Mouse (Mus musculus) common myeloid progenitor, adult 5-6 weeks (primary cell): ENCODE results near the gene Adsl. TPM values are rescaled to one million over a fixed set of nuclear protein-coding genes. Genes with fewer than 3 reads are reported as not detected.
"Not testable (repeated sequence)": the region's sequence is repeated elsewhere in the genome, so short reads cannot be mapped to it uniquely, and the experiment has no call there.

Experiments used
- ATAC-seq: replicated peaks from 2 replicates; pipeline ENCODE4 v1.8.0; 2016; ENCODE audit warnings: low read depth, mild to moderate bottlenecking, moderate TSS enrichment, inconsistent platforms; ENCODE audit not compliant: poor library complexity, severe bottlenecking
- total RNA-seq: library from RNA; stranded (forward); fragments of 200-1000, 187-1606 nt; gene quantifications from 2 replicates; pipeline ENCODE4 v1.2.3, GENCODE M21; 2017

Gene Adsl
- total RNA-seq = 200 and 219 TPM in 2 replicates

DNA sequence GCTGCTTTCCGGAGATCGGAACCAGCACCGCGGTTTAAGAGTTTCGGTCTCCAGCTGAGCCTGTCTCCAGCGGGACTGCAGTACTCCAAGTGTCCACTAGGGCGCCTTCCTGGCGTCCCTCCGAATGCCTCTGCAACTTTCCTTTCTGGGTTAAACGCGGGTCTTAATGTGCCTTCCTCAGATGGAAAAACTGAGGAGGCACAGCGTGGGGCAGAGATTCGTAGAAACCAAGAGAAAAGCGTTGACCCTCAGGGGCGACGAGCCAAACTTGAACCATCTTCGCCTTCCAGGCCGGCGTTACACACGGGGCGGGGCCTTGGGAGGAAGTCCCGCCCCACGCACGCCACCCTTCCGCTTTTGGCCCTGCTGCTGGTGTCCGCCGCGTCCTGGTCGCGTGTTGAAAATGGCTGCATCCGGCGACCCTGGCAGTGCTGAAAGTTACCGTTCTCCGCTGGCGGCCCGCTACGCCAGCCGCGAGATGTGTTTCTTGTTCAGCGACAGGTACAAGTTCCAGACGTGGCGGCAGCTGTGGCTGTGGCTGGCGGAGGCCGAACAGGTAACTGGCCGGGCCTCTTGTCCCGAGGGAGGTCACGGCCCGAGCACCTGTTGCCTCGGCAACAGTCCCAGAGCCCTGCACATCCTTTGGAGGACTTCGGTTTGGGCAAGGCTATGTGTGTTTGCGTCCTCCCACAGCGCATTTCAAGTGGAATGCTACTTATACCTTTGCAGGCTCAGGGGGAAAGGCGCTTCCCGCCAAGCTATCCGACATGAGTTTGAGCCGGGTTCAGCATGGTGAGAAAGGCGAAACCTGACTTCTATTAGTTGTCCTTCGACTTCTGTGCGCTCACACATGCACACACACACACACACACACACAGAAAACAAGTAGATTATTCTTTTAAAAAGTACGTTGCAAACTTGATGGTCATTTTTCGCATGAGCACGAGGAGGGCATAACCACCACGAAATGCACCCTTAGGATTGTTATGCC lies at the start of gene Adsl:
TSS of gene Adsl (plus strand) at position 346 of the 991 bp plus-strand sequence.
- peak; percentile 97 for ATAC-seq

DNA sequence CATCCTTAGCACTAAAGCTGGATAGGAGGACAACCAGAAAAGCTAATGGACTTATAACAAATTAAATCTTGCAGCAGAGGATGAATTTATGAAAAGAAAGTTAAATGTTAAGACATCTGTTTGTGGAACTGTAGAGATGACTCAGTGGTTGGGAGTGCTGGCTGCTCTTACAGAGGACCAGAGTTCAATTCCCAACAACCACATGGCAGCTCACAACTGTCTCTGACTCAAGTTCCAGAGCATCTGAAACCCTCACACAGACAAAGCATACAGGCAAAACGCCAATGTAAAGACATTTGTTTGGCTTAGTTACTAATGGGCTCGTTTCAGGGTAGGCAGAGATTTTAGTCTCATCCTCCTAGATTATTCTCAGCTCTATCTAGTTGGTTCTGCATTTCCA lies 48.5 kb upstream of the Adsl start:
- ATAC-seq = no peak

DNA sequence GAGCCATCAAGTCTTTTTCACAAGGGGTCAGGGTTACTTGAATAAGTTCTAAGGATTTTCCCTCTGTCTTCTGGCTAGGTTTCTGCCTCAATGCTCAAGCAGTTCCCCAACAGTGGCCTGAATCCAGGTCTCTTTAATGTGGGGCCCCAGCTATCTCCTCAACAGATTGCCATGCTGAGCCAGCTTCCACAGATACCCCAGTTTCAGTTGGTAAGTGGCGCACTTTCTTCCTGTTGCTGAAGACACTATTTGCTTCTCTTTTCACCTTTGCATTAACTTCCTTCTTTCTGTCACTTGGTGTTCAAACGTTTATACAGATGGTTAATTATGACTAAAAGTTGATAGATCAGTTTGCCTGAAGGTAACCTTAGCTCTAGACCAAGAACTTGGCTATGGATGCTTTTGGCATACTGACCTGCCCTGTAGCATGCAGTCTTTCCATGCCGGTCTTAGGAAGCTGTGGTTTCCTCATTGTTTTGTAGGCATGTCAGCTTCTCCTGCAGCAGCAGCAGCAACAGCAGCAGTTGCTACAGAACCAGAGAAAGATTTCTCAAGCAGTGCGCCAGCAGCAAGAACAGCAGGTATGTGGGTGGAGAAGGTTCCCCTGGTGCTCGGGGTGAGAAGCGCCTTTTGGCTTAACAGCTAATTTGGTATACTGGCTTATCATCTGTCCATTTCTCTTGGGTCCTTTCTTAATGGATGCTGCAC lies 46.3 kb upstream of the Adsl start:
- ATAC-seq = peak; percentile 52

DNA sequence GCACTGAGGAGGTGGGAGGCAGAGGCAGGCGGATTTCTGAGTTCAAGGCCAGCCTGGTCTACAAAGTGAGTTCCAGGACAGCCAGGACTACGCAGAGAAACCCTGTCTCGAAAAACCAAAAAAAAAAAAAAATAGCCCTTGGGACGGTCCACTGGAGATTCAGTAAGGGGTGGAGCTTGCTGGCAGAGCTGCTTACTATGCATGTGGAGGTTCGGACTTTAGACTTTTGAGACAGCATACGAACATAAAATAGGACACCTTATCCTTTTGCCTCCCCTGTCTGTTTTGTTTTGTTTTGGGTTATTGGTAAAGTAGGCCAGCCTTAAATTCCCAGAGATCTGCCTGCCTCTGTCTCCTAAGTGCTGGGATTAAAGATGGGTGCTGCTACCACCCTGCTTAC lies 43.5 kb upstream of the Adsl start:
- ATAC-seq = not testable (repeated sequence)

DNA sequence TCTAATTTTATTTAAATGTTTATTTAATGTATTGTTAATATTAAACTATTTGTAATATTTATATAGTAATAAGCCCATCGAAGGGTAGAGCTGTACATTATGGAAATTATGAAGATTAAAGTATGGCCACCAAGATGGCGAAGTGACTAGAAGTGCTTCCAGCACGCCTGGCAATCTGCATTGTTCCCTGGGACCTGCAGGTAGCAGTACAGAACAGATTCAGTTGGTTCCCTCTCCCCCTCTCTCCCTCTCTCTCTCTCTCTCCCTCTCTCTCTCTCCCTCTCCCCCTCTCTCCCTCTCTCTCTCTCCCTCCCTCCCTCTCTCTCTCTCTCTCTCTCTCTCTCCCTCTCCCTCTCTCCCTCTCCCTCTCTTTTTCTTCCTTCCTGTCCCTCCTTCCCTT lies 38.1 kb upstream of the Adsl start:
- ATAC-seq = no peak

DNA sequence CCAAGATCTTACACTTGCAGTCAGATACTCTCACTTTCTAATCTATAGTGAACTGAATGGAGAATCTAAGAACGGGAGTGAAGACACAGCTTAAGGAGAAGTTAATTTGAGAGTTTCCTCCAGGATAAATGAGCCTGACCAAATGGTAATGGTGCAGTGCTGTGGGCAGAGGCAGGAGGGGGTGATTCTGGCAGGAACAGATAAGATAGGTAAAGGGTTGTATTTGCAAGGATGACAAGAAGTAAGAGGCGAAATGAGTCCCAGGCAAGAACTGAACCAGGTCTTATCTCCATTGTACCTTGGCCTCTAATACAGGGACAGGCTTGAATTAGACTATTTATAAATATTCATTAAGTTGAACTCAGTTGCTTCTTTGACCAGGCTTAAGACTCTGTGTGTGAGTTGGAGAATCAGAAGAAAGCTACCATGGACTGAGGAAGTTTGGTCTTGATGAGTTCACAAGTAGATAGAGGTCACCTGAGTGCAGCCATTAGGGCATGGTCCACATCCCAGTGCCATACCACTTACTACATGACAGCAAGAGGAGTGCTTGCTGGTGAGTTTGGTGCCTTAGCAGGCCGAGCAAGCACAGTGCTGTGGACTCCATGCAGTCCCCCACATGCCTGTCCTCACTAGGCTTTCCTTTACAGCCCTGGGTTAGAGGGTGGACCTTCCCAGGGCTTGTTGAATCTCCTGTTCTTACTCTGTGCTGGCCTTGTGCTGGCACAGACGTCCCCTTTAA lies 37.3 kb upstream of the Adsl start:
- peak; percentile 78 for ATAC-seq

DNA sequence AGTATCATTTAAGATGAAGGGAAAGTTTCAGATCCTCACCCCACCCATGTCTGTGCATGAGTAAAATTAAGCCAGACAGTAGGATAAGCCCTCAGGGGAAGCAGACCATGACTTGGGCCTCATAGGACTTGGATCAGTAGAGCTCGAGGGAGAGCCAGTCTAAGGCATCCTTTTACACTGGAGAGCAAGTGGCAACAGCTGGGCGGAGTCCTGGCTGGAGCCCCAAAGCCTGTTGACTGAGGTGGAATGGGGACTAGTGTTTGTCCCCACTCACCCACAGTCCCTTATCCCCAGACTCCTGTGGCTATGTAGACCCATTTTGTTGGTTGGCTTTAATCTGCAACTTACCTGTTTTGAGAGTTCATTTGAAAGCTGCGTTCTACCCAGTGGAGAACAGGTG lies 36.1 kb upstream of the Adsl start:
- no peak for ATAC-seq

DNA sequence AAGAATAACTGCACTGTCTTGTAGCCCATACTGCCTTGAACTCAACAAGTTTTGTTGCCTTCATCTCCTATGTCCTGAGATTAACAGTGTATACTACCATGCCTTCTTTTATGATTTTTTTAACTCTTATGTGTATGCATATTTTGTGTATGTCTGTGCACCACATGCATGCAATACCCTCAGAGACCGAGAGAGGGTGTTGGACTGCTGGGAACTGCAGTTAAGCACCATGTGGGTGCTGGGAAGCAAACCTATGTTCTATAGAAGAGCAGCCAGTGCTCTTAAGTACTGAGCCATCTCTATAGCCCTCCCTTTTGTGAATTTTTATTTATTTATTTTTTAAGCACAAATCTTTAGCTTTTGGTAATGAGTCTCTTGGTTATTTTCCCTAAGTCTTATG lies 34.5 kb upstream of the Adsl start:
- no peak for ATAC-seq

DNA sequence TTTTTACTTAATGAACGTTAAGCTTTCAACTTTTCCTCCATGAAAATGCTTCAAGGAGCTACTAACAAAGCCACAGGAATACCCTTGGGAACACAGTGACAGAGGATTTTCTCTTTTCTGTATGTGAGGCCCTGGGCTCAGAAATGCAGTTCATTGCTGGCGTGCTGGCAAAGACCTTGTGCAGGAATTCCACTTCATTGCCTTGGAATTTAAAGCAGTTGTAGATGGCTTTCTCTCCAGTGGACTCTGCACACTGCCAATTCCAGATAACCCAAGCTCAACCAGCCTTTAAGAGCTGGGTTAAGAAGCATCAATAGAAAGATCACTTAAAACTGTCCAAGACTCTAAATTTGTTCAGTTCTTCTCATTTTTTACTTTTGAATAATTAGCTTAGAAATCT lies 32.4 kb upstream of the Adsl start:
- ATAC-seq = no peak

DNA sequence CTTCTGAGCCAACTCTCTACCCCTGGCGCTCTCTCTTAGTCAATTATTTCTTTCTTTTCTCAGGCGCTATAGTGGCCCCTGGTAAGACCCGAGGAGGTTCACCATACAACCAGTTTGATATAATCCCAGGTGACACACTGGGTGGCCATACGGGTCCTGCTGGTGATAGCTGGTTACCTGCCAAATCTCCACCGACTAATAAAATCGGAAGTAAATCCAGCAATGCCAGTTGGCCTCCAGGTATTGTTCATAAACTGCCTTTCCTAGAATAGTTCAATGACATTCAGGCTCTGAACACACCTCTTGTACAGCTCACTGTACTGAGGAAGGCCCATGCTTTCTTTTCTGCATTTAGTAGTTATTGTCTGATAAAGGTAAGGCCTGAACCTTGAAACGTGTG lies 31.7 kb upstream of the Adsl start:
- no peak for ATAC-seq

DNA sequence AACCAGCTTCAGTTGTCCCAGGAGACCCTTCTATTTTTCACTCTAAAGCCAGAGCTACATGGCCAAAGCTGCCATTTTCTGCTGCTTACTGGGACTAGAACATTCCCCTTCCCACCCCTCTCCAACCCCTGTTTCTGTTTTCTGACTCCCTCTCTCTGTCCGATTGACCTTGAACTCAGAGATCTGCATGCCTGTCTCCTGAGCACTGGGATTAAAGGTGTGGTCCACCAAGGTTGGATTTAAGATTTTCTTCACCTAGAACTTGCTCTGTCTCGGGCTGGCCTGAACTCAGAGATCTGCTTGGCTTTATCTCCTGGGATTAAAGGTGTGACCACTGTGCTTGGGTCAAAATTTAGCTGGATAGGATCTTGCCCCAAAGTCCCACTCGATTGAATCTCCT lies 27.9 kb upstream of the Adsl start:
- no peak for ATAC-seq

DNA sequence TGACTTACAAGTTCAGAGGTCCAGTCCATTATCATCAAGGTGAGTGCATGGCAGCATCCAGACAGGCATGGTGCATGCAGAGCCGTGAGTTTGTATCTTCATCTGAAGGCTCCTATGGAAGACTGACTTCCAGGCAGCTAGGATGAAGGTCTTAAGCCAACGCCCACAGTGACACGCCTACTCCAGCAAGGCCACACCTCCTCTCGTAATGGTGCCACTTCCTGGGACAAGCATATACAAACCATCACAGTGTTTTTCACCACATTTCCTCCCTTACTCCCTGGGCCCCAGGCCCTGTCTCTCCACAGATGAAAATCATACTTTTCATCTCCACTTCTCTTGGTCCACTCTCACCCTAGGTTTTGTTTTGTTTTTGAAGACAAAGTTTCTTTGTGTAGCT lies 26.5 kb upstream of the Adsl start:
- ATAC-seq = no peak

DNA sequence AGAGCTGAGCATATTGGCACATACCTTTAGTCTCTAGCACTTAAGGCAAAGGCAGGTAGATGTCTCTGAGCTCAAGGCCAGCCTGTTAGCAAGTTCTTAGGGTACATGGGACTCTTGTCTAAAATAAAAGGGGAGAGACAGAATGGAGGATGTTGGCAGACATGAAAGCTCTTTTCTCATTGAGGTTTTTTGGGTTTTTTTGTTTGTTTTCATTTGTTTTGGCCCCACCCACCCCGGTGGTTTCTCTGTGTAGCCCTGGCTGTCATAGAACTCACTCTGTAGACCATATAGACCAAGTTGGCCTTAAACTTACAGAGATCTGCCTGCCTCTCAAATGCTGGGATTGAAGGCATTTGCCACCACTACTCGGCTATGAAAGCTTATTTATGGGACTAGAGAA lies 24.1 kb upstream of the Adsl start:
- no peak for ATAC-seq

DNA sequence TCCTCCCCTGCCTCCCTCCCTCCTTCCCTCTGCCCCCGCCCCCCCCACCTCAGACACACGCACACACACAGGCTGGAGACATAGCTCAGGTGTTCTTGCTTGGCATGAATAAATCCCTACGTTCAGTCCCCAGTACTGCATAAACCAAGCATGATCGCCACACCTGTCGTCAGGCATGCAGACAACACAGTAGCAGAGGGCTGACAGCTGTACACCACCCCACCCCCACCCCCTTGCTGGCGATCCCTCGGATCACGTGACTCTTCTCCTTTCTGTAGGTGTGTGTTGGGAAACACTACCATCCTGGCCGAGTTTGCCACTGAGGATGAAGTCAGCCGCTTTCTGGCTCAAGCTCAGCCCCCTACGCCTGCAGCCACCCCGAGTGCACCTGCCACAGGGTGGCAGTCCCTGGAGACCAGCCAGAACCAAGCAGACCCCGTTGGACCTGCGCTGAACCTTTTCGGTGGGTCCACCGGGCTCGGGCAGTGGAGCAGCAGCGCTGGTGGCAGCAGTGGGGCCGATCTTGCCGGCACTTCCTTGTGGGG lies 19.4 kb upstream of the Adsl start:
- no peak for ATAC-seq

DNA sequence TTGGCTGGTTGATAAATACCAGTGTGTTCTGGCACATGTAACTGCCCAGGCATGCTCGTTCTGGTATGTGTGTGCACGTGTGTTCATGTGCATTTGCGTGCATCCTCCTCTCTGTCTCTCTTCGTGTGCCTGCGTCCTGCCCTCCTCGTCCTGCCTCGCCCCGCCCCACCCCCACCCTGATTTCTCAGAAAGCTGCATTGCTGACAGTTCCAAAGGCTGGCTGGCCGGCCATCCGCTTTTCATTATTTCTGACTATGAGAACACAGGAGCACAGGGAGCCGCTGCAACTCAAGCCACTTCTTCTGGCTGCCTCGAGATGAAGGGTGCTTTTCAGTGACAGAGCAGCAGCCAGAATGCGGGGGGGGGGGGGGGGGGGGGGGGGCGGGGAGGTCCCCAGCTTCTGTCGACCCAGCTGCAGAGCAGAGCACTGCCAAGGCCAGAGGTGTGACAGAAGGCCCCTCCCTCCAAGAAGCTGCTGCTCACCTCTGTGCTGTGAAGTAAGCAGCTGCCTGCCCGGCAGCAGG lies 18.2 kb upstream of the Adsl start:
- no peak for ATAC-seq

DNA sequence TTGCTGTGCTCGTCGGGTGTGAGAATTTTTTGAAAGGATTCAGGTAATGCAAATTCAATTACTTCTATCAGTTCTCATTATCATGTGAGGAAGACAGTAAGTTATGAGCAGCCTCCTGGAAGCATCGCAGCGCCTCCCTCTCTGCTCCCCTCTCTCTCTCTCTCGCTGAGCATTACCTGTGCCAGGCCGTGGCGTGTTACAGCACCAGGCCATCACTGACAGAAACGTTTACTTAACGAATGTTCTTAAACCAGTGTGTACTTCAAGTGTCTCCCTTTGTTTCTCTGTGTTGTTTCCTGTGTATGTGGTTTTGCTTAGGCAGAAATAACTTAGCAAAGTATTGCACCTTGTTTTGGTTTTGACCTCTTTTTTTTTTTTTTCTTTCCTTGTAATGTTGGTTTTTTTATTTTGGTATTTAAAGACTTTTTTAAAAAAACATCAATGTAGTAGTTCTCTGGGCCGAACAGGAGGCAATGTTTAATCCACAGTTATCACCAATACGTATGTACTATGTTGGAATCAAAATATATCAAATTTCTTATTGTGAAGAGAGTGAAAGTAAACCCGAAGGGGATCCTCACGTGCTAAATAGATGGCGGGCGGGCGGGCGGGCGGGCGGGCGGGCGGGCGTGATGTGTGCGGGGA lies 17.5 kb upstream of the Adsl start:
- ATAC-seq = not testable (repeated sequence)

DNA sequence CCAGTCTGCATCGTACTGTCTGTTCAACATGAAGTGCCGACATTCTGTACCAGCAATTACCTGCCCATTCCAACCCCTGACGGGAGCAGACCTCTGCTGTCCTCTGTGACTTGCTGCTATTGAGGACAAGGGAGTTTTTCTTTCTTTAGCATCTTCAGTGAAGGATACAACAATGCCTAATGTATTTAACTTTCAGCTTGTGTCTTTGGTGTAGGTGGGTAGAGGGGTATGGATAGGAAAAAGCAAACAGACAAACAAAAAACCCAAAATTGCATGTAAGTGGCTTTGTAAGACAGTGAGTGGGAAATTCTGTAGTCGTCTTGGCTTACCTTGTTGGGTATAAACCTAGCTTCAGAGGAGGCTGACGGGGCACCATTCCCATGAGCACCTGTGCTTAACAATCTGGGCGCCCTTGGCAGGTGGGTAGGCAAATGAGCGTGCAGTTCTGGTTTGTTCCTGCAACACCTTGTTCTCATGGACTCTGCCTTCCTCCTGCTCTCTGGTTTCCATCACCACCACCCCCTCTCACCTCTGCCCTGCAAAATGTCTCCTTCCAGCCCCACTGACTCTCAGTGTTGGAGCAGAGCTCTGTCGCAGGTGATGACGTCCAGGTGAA lies 16.8 kb upstream of the Adsl start:
- no peak for ATAC-seq

DNA sequence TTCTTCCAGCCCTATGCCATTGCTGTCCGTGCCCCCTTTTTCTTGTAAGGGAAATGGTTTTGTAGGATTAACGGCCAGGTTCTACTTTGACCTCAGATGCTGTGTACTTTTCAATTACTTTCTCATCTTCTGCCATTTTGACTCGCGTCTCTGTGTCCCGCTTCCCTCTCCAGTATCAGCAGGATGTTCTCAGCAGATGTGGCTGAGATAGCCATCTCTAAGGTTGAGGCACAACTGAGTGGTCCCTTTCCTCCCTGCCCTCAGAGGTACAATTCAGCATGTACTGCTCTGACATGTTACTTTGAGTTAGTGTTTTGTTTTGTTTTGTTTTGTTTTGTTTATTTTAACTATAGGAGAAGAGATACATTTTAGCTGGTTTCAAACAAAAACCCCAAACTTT lies 13.4 kb upstream of the Adsl start:
- no peak for ATAC-seq

DNA sequence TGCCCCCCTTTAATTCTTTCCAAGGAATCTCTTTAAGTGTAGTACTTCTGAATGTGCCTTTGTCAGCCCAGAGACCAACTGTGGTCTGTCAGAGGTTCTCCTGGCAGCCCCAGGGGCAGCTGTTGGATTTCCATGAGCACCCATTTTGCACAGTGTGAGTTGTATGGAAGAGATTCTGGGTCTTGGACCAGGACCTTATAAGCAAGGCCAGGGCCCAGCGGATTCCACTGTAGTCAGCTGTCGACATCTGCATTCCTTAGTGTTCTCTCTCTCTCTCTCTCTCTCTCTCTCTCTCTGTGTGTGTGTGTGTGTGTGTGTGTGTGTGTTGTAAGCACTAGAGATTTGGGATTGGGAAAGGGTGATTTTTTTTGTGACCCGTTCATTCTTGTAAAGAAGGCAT lies 11.6 kb upstream of the Adsl start:
- no peak for ATAC-seq
